In the genomic region with DNA sequence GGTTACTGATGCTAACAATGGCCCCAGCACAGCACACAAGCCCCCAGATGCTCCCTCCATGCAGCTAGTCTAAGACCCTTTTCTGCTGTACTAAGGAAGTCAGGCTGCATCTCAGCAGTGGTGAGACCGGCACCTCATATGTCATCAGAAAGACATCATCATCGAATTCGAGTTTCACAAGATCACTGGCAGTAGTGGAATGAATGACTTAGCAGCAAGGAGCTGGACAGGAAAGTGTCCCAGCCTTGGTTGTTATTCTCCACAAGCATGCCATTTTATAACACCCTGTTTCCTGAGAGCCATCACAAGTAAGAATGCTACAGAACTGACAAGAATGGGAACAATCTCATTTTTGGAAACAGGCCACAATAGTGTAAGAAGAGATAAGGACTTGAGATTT, we compare ENCODE assay signal across 23 mouse cellular contexts.
"Had no signal": no experiment of that assay in that cellular context is flagged by ENCODE, and none has a peak within 500 bp of the region (broad histone marks: within the 10 kb centered on the region; RNA-seq: fewer than 3 reads in every experiment).

No protein-coding gene starts in this region.

- H3K4me3 ChIP-seq: heart, adult 2 months; heart, embryonic 13.5 days; heart, embryonic 15.5 days; hindbrain, embryonic 13.5 days; hindbrain, embryonic 15.5 days; left cerebral cortex, adult 2 months; limb, embryonic 13.5 days; limb, embryonic 15.5 days had no signal

- H3K27ac ChIP-seq: heart, adult 2 months; heart, embryonic 13.5 days; heart, embryonic 15.5 days; hindbrain, embryonic 13.5 days; hindbrain, embryonic 15.5 days; hindbrain, postnatal 0 days; left cerebral cortex, adult 2 months; limb, embryonic 13.5 days; limb, embryonic 15.5 days had no signal

- H3K9me3 ChIP-seq: heart, embryonic 13.5 days; heart, embryonic 15.5 days; hindbrain, embryonic 13.5 days; hindbrain, embryonic 15.5 days; limb, embryonic 13.5 days; limb, embryonic 15.5 days had no signal

- H3K9ac ChIP-seq: heart, embryonic 13.5 days; heart, embryonic 15.5 days; hindbrain, embryonic 13.5 days; hindbrain, embryonic 15.5 days; limb, embryonic 13.5 days; limb, embryonic 15.5 days had no signal

- ATAC-seq: forebrain, embryonic 16.5 days; hindbrain, postnatal 0 days; intestine, embryonic 16.5 days had no signal

- H3K27me3 ChIP-seq: heart, embryonic 13.5 days; heart, embryonic 15.5 days; hindbrain, embryonic 13.5 days; hindbrain, embryonic 15.5 days; limb, embryonic 13.5 days; limb, embryonic 15.5 days had no signal

- H3K4me2 ChIP-seq: heart, embryonic 11.5 days; heart, embryonic 13.5 days; heart, embryonic 15.5 days; hindbrain, embryonic 13.5 days; hindbrain, embryonic 15.5 days; limb, embryonic 13.5 days; limb, embryonic 15.5 days had no signal

- DNase-seq: gastrocnemius, postnatal 14 days; gastrocnemius, postnatal 36 days; heart, adult 11 months; heart, adult 2 months; heart, postnatal 14 days; heart, postnatal 36 days; kidney, adult 11 months; kidney, adult 2 months; kidney, postnatal 14 days; kidney, postnatal 36 days; layer of hippocampus, adult 9-11 months; layer of hippocampus, postnatal 36 days had no signal

- H3K4me1 ChIP-seq: heart, embryonic 13.5 days; heart, embryonic 15.5 days; hindbrain, embryonic 15.5 days; limb, embryonic 13.5 days; limb, embryonic 15.5 days had no signal

- H3K36me3 ChIP-seq: heart, embryonic 13.5 days; heart, embryonic 15.5 days; hindbrain, embryonic 13.5 days; hindbrain, embryonic 15.5 days; limb, embryonic 13.5 days; limb, embryonic 15.5 days had no signal
